Mouse (Mus musculus): ENCODE measurements around the gene Taar1. TPM values are rescaled to one million over a fixed set of nuclear protein-coding genes. Genes with fewer than 3 reads are reported as not detected.

Gene Taar1
- polyA plus RNA-seq, 2 experiments = not detected

DNA sequence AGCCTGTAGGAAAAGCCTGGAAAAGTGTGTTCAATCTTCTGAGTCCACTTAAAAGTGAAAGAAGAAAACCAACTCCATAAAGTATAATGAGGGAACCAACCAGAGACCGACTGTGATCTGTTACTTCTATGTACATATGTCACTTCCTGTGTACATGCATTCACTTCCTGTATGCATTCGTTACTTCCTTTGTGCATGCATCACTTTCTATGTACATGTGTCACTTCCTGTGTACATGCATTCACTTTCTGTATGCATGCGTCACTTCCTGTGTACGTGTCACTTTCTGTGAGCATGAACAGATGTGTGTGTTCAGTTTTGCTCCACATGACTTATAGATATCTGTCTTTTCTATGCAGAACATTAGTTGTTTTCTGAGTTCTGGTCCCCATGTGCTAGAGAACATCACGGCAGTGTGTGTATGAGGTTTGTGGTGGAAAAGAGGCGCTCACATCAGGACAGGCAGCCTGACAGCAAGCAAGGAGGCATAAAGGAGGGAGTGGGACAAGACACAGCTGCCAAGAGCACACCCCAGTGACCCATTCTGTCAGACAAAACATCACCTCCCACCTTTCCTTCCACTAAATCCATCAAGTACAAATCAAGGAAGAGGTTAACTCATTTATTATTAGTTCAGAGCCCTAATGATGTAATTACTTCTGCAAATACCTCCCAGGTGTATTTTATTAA, 44.9 kb downstream of the Taar1 start:
- Histone ChIP-seq H3K27me3 (ENCODE audit: control insufficient read depth, insufficient read depth, low read length) (no peaks in the 10 kb centered on the region), H3K4me1 (replicated peaks; ENCODE audit: control insufficient read depth in 2 of 2, insufficient read depth in 2 of 2, low read length in 1 of 2) (no peaks in the 10 kb centered on the region), H3K9me3 (ENCODE audit: control insufficient read depth, low read length) (no peaks in the 10 kb centered on the region), H3K9ac (replicated peaks) (no peak overlapping the region), H3K27ac (no peak overlapping the region), H3K4me3 (ENCODE audit: insufficient read depth in 1 of 2, low read depth in 2 of 2, low read length in 2 of 2) (no peak overlapping the region), H3K4me2 (ENCODE audit: low read depth) (no peak overlapping the region), H3K36me3 (replicated peaks; ENCODE audit: control insufficient read depth, insufficient read depth, low read depth) (no peaks in the 10 kb centered on the region)
- WGBS (ENCODE audit: insufficient replicate concordance) = 63% methylated on average over 6 of the region's 6 CpGs
- ATAC-seq (ENCODE audit: insufficient read depth) (no peak), DNase-seq (ENCODE audit: low read depth in 3 of 3, low spot score in 3 of 3) (no peak)
- TF ChIP-seq EP300 (IDR thresholded peaks at IDR 0.05; ENCODE audit: low read depth) (no peak), CTCF (IDR thresholded peaks at IDR 0.05; ENCODE audit: low read depth) (no peak)

DNA sequence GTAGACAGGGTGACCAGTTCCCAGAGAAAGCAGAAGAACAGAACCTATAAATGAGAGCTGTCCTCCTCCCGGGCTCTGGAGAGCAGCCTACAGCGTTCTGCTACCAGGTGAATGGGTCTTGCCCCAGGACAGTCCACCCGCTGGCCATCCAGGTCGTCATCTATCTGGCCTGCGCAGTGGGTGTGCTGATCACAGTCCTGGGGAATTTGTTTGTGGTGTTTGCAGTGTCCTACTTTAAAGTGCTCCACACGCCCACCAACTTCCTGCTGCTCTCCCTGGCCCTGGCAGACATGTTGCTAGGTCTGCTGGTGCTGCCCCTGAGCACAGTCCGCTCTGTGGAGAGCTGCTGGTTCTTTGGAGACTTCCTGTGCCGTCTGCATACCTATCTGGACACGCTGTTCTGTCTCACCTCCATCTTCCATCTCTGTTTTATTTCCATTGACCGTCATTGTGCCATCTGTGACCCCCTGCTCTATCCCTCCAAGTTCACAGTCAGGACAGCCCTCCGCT, 50.6 kb downstream of the Taar1 start, which contains the start of gene Taar5:
Gene Taar5 (plus strand): TSS at position 51 of the 510 bp plus-strand sequence.
- DNase-seq (ENCODE audit: low read depth in 3 of 3, low spot score in 3 of 3) (no peak), ATAC-seq (ENCODE audit: insufficient read depth) (no peak)
- TF ChIP-seq CTCF (IDR thresholded peaks at IDR 0.05; ENCODE audit: low read depth) (no peak), EP300 (IDR thresholded peaks at IDR 0.05; ENCODE audit: low read depth) (no peak)
- no peak within 1 kb of the TSS for H3K4me3 ChIP-seq (ENCODE audit: insufficient read depth in 1 of 2, low read depth in 2 of 2, low read length in 2 of 2)
- H3K4me1 ChIP-seq (replicated peaks; ENCODE audit: control insufficient read depth in 2 of 2, insufficient read depth in 2 of 2, low read length in 1 of 2) = no peaks in the 10 kb centered on the region
- no peak within 1 kb of the TSS for H3K27ac ChIP-seq
- no peaks in the 10 kb centered on the region for H3K36me3 ChIP-seq (replicated peaks; ENCODE audit: control insufficient read depth, insufficient read depth, low read depth)
- no peaks in the 10 kb centered on the region for H3K9me3 ChIP-seq (ENCODE audit: control insufficient read depth, low read length)
- H3K4me2 ChIP-seq (ENCODE audit: low read depth) = no peak within 1 kb of the TSS
- no peak within 1 kb of the TSS for H3K9ac ChIP-seq (replicated peaks)
- no peaks in the 10 kb centered on the region for H3K27me3 ChIP-seq (ENCODE audit: control insufficient read depth, insufficient read depth, low read length)
- WGBS (ENCODE audit: insufficient replicate concordance) = 69% methylated on average over 11 of the region's 11 CpGs

Other genes with a start within 250 kb of the Taar1 start
- gene Rps12, start 133.1 kb upstream of the Taar1 start, polyA plus RNA-seq (2012; rRNA removed) = 3,928 and 4,028 TPM in 2 replicates
- gene Rps12, start 133.1 kb upstream of the Taar1 start, polyA plus RNA-seq (2014; fragmentation: Nextera tagmentation; extraction: Ambion mirVana) = 198 and 228 TPM in 2 replicates
- gene Slc18b1, start 123.4 kb upstream of the Taar1 start, polyA plus RNA-seq (2012; rRNA removed) = 1.9 TPM in 2 replicates
- gene Slc18b1, start 123.4 kb upstream of the Taar1 start, polyA plus RNA-seq (2014; fragmentation: Nextera tagmentation; extraction: Ambion mirVana) = 1.8 and 2.2 TPM in 2 replicates
- 0.34 and 0.59 TPM in 2 replicates for gene Vnn3, start 68.9 kb upstream of the Taar1 start, polyA plus RNA-seq (2012; rRNA removed)
- gene Vnn3, start 68.9 kb upstream of the Taar1 start, polyA plus RNA-seq (2014; fragmentation: Nextera tagmentation; extraction: Ambion mirVana) = 0.86 and 1.1 TPM in 2 replicates
- 0.76 and 1.2 TPM in 2 replicates for gene Vnn1, start 25.7 kb upstream of the Taar1 start, polyA plus RNA-seq (2012; rRNA removed)
- 1.2 and 1.7 TPM in 2 replicates for gene Vnn1, start 25.7 kb upstream of the Taar1 start, polyA plus RNA-seq (2014; fragmentation: Nextera tagmentation; extraction: Ambion mirVana)
- not detected in 2 replicates for gene Taar2, start 18.2 kb downstream of the Taar1 start, polyA plus RNA-seq (2012; rRNA removed)
- not detected in 2 replicates for gene Taar2, start 18.2 kb downstream of the Taar1 start, polyA plus RNA-seq (2014; fragmentation: Nextera tagmentation; extraction: Ambion mirVana)
- gene Taar3, start 29.2 kb downstream of the Taar1 start, polyA plus RNA-seq (2012; rRNA removed) = not detected in 2 replicates
- not detected in 2 replicates for gene Taar3, start 29.2 kb downstream of the Taar1 start, polyA plus RNA-seq (2014; fragmentation: Nextera tagmentation; extraction: Ambion mirVana)
- gene Taar4, start 40.1 kb downstream of the Taar1 start, polyA plus RNA-seq (2012; rRNA removed) = not detected in 2 replicates
- not detected in 2 replicates for gene Taar4, start 40.1 kb downstream of the Taar1 start, polyA plus RNA-seq (2014; fragmentation: Nextera tagmentation; extraction: Ambion mirVana)
- gene Taar5, start 50.4 kb downstream of the Taar1 start, polyA plus RNA-seq (2012; rRNA removed) = not detected in 2 replicates
- not detected in 2 replicates for gene Taar5, start 50.4 kb downstream of the Taar1 start, polyA plus RNA-seq (2014; fragmentation: Nextera tagmentation; extraction: Ambion mirVana)
- gene Taar6, start 65.3 kb downstream of the Taar1 start, polyA plus RNA-seq (2012; rRNA removed) = not detected in 2 replicates
- not detected in 2 replicates for gene Taar6, start 65.3 kb downstream of the Taar1 start, polyA plus RNA-seq (2014; fragmentation: Nextera tagmentation; extraction: Ambion mirVana)
- not detected in 2 replicates for gene Taar7a, start 73.1 kb downstream of the Taar1 start, polyA plus RNA-seq (2012; rRNA removed)
- gene Taar7a, start 73.1 kb downstream of the Taar1 start, polyA plus RNA-seq (2014; fragmentation: Nextera tagmentation; extraction: Ambion mirVana) = not detected in 2 replicates
- not detected in 2 replicates for gene Taar7b, start 79.6 kb downstream of the Taar1 start, polyA plus RNA-seq (2012; rRNA removed)
- not detected in 2 replicates for gene Taar7b, start 79.6 kb downstream of the Taar1 start, polyA plus RNA-seq (2014; fragmentation: Nextera tagmentation; extraction: Ambion mirVana)
- 0.05 TPM in 1 of 2 replicates, not detected in the other for gene Taar7d, start 106.9 kb downstream of the Taar1 start, polyA plus RNA-seq (2012; rRNA removed)
- gene Taar7d, start 106.9 kb downstream of the Taar1 start, polyA plus RNA-seq (2014; fragmentation: Nextera tagmentation; extraction: Ambion mirVana) = not detected in 2 replicates
- not detected in 2 replicates for gene Taar7e, start 117.3 kb downstream of the Taar1 start, polyA plus RNA-seq (2012; rRNA removed)
- gene Taar7e, start 117.3 kb downstream of the Taar1 start, polyA plus RNA-seq (2014; fragmentation: Nextera tagmentation; extraction: Ambion mirVana) = not detected in 2 replicates
- gene Taar7f, start 129.2 kb downstream of the Taar1 start, polyA plus RNA-seq (2012; rRNA removed) = not detected in 2 replicates
- not detected in 2 replicates for gene Taar7f, start 129.2 kb downstream of the Taar1 start, polyA plus RNA-seq (2014; fragmentation: Nextera tagmentation; extraction: Ambion mirVana)
- gene Taar8a, start 156.1 kb downstream of the Taar1 start, polyA plus RNA-seq (2012; rRNA removed) = not detected in 2 replicates
- not detected in 2 replicates for gene Taar8a, start 156.1 kb downstream of the Taar1 start, polyA plus RNA-seq (2014; fragmentation: Nextera tagmentation; extraction: Ambion mirVana)
- not detected in 2 replicates for gene Taar8b, start 171.9 kb downstream of the Taar1 start, polyA plus RNA-seq (2012; rRNA removed)
- gene Taar8b, start 171.9 kb downstream of the Taar1 start, polyA plus RNA-seq (2014; fragmentation: Nextera tagmentation; extraction: Ambion mirVana) = not detected in 2 replicates
- not detected in 2 replicates for gene Taar8c, start 181.6 kb downstream of the Taar1 start, polyA plus RNA-seq (2012; rRNA removed)
- gene Taar8c, start 181.6 kb downstream of the Taar1 start, polyA plus RNA-seq (2014; fragmentation: Nextera tagmentation; extraction: Ambion mirVana) = not detected in 2 replicates
- gene Taar9, start 189.2 kb downstream of the Taar1 start, polyA plus RNA-seq (2012; rRNA removed) = not detected in 2 replicates
- gene Taar9, start 189.2 kb downstream of the Taar1 start, polyA plus RNA-seq (2014; fragmentation: Nextera tagmentation; extraction: Ambion mirVana) = not detected in 2 replicates
- 8.9 and 20.3 TPM in 2 replicates for gene Stx7, start 228.9 kb downstream of the Taar1 start, polyA plus RNA-seq (2012; rRNA removed)
- gene Stx7, start 228.9 kb downstream of the Taar1 start, polyA plus RNA-seq (2014; fragmentation: Nextera tagmentation; extraction: Ambion mirVana) = 30.0 and 32.2 TPM in 2 replicates

All from liver, embryonic 14.5 days (tissue).